Mouse (Mus musculus): ENCODE measurements around the gene Crim1.

DNA sequence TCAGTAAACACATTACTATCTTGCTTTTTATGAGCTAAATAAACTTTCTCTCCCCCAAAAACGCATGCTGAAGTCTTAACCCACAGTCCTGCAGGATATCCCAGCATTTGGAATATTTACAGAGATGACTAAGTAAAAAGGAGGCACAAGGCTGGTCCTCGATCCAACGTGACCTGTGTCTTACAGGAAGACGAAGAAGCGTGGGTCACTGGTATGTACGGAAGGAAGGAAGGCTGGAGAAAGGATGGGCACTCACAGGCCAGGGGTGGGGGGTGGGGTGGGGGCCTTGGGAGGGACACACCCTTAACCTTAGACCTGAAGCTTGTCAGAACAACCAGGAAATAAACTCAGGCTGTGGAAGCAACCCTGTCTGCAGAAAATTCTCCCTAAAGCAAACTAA, 202.1 kb downstream of the Crim1 start:
- TF ChIP-seq ZC3H11A (IDR thresholded peaks at IDR 0.05; ENCODE audit: borderline replicate concordance, low read depth, low read length): no peak
- TF ChIP-seq MAFK (IDR thresholded peaks at IDR 0.05; ENCODE audit: insufficient read depth, low read depth, low read length): no peak
- TF ChIP-seq HCFC1 (IDR thresholded peaks at IDR 0.05; ENCODE audit: borderline replicate concordance, insufficient read depth, low read length): no peak
- no peak for TF ChIP-seq CHD2 (IDR thresholded peaks at IDR 0.05; ENCODE audit: low read depth, low read length)
